Mouse (Mus musculus): ENCODE results near the gene Kcnn3.

Gene Kcnn3

GRCm38 (mm10) chr3:89569707-89570324, 49.9 kb downstream of the Kcnn3 start:
- DNase-seq, result no peak

GRCm38 (mm10) chr3:89570362-89570761, 50.4 kb downstream of the Kcnn3 start:
- no peak for DNase-seq

- DNase-seq, result peak; percentile 40
Observed at GRCm38 (mm10) chr3:89574260-89574659, 54.3 kb downstream of the Kcnn3 start.

- DNase-seq, result no peak
Observed at GRCm38 (mm10) chr3:89576381-89576780, 56.4 kb downstream of the Kcnn3 start.

- DNase-seq, result no peak
Observed at GRCm38 (mm10) chr3:89577154-89577553, 57.2 kb downstream of the Kcnn3 start.

GRCm38 (mm10) chr3:89578083-89578482, 58.1 kb downstream of the Kcnn3 start:
- DNase-seq, result no peak

GRCm38 (mm10) chr3:89578803-89579202, 58.8 kb downstream of the Kcnn3 start:
- peak; percentile 55 for DNase-seq

- no peak for DNase-seq
Observed at GRCm38 (mm10) chr3:89584254-89584653, 64.3 kb downstream of the Kcnn3 start.

- DNase-seq, result no peak
Observed at GRCm38 (mm10) chr3:89588436-89588835, 68.5 kb downstream of the Kcnn3 start.

- no peak for DNase-seq
Observed at GRCm38 (mm10) chr3:89589321-89589720, 69.4 kb downstream of the Kcnn3 start.

GRCm38 (mm10) chr3:89590386-89590785, 70.4 kb downstream of the Kcnn3 start:
- DNase-seq, result no peak

- no peak for DNase-seq
Observed at GRCm38 (mm10) chr3:89591461-89591860, 71.5 kb downstream of the Kcnn3 start.

GRCm38 (mm10) chr3:89592809-89593208, 72.8 kb downstream of the Kcnn3 start:
- DNase-seq, result no peak

- no peak for DNase-seq
Observed at GRCm38 (mm10) chr3:89593524-89593923, 73.6 kb downstream of the Kcnn3 start.

- no peak for DNase-seq
Observed at GRCm38 (mm10) chr3:89598361-89598760, 78.4 kb downstream of the Kcnn3 start.

GRCm38 (mm10) chr3:89598967-89599366, 79.0 kb downstream of the Kcnn3 start:
- DNase-seq, result no peak

- DNase-seq, result no peak
Observed at GRCm38 (mm10) chr3:89601060-89601459, 81.1 kb downstream of the Kcnn3 start.

- DNase-seq, result no peak
Observed at GRCm38 (mm10) chr3:89603300-89603699, 83.3 kb downstream of the Kcnn3 start.

GRCm38 (mm10) chr3:89605235-89605634, 85.3 kb downstream of the Kcnn3 start:
- DNase-seq, result no peak

GRCm38 (mm10) chr3:89607327-89607726, 87.4 kb downstream of the Kcnn3 start:
- DNase-seq, result peak; percentile 39

GRCm38 (mm10) chr3:89612048-89612447, 92.1 kb downstream of the Kcnn3 start:
- no peak for DNase-seq

- peak; percentile 59 for DNase-seq
Observed at GRCm38 (mm10) chr3:89613526-89614523, 93.9 kb downstream of the Kcnn3 start.

- no peak for DNase-seq
Observed at GRCm38 (mm10) chr3:89616861-89617260, 96.9 kb downstream of the Kcnn3 start.

GRCm38 (mm10) chr3:89617360-89617759, 97.4 kb downstream of the Kcnn3 start:
- DNase-seq, result no peak
